Mouse (Mus musculus) neural tube, embryonic 13.5 days (tissue): ENCODE results near the gene Slc12a7. TPM values are rescaled to one million over a fixed set of nuclear protein-coding genes. Genes with fewer than 3 reads are reported as not detected.

Source experiments
- ATAC-seq: fragments of 200-750 bp; cut with Nextera tagmentation; 2 replicates; pipeline ENCODE4 v1.8.0; 2017; ENCODE audit warnings: low read depth, mild to moderate bottlenecking, moderate TSS enrichment, moderate library complexity
- H3K27ac ChIP-seq: fragments of 300-500 bp; sonication (generic); replicated peaks from 2 replicates; pipeline ENCODE4 v1.5.1; 2015; ENCODE audit warnings: moderate library complexity, mild to moderate bottlenecking, inconsistent platforms
- H3K27me3 ChIP-seq: fragments of 300-500 bp; sonication (generic); 2 replicates; pipeline ENCODE4 v1.6.1; 2015; ENCODE audit warnings: mild to moderate bottlenecking, inconsistent platforms
- H3K36me3 ChIP-seq: fragments of 300-500 bp; sonication (generic); 2 replicates; pipeline ENCODE4 v1.6.1; 2015; ENCODE audit warnings: mild to moderate bottlenecking, inconsistent platforms
- H3K4me1 ChIP-seq: fragments of 300-500 bp; sonication (generic); replicated peaks from 2 replicates; pipeline ENCODE4 v1.6.1; 2015; ENCODE audit warnings: inconsistent platforms
- H3K4me2 ChIP-seq: fragments of 300-500 bp; sonication (generic); 2 replicates; pipeline ENCODE4 v1.6.1; 2015; ENCODE audit warnings: inconsistent platforms, mild to moderate bottlenecking, moderate library complexity
- H3K4me3 ChIP-seq: fragments of 300-500 bp; sonication (generic); 2 replicates; pipeline ENCODE4 v1.5.1; 2015; ENCODE audit warnings: mild to moderate bottlenecking, inconsistent platforms
- H3K9ac ChIP-seq: fragments of 300-500 bp; sonication (generic); 2 replicates; pipeline ENCODE4 v1.6.1; 2015; ENCODE audit warnings: moderate library complexity, mild to moderate bottlenecking, inconsistent platforms
- H3K9me3 ChIP-seq: fragments of 300-500 bp; sonication (generic); 2 replicates; pipeline ENCODE4 v1.6.1; 2016; ENCODE audit warnings: inconsistent platforms
- WGBS: fragments of 180-500 bp; shearing (Covaris S2); methylation state at CpG from one replicate; pipeline ENCODE4 v1.1.7; 2015; 5-methylcytosine and 5-hydroxymethylcytosine counted together
- polyA plus RNA-seq: library from polyadenylated mRNA; unstranded; fragments of >200 nt; fragmentation: Nextera tagmentation; extraction: Ambion mirVana; gene quantifications from 2 replicates; pipeline ENCODE4 v1.2.1, GENCODE M21; 2015

The Slc12a7 gene
- polyA plus RNA-seq, 1 experiment from 2014 or later, result 13.6 TPM

- 92% methylated on average over 8 of the region's 8 CpGs for WGBS
- H3K27me3 ChIP-seq, result no peaks in the 10 kb centered on the region
- H3K4me3 ChIP-seq, result no peak overlapping the region
- no peaks in the 10 kb centered on the region for H3K36me3 ChIP-seq
- no peak overlapping the region for H3K9ac ChIP-seq
- H3K4me1 ChIP-seq, result peaks cover 63% of the 10 kb centered on the region
- no peak overlapping the region for H3K27ac ChIP-seq
- no peaks in the 10 kb centered on the region for H3K9me3 ChIP-seq
- ATAC-seq, result no peak
- H3K4me2 ChIP-seq, result no peak overlapping the region
These were observed 34.3 kb downstream of the Slc12a7 start for GRCm38 (mm10) chr13:73767224-73767623.

DNA sequence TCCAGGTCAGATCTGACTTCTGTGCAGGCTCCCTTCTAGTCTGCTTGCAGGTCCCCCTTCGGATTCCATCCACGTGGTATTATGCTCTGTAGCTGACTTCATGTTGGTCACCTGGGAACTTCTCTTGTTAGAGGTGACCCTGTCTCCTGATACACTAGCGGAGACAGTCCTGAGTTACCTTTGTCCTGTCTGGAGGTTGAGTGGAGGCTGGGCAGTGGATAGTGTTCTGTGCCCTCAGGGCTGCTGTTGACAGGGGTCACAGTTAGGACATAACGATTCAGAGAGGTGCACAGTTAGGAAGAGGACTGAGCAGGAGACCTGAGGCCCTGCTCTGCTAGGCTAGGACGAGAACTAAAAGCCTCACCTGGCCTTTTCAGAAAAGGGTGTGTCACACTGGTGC lies 34.9 kb downstream of the Slc12a7 start:
- Histone ChIP-seq H3K27ac (no peak overlapping the region), H3K27me3 (no peaks in the 10 kb centered on the region), H3K4me2 (no peak overlapping the region), H3K9ac (no peak overlapping the region), H3K9me3 (no peaks in the 10 kb centered on the region), H3K4me3 (no peak overlapping the region), H3K36me3 (no peaks in the 10 kb centered on the region), H3K4me1 (peaks cover 69% of the 10 kb centered on the region)
- ATAC-seq, result no peak
- 90% methylated on average over 5 of the region's 5 CpGs for WGBS

DNA sequence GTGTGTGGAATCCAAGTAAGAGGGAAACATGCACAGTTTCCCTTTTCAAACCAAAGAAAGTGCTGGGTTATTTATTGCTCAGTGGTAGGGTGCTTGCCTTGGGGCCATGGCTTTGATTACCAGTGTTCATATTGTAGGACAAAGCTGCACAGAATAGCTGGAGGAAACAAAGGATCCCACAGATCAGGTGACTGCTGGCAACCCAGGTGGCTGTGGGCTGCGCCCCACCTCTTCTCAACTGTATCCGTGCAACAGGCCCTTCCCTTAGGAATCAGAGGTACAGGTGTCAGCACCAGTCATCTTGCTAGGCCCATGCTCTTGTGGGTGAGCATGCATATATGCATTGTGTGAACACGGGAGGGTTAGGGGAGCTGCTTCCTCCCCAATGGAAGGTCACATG lies 35.4 kb downstream of the Slc12a7 start:
- no peak overlapping the region for H3K4me3 ChIP-seq
- WGBS, result 79% methylated on average over 3 of the region's 3 CpGs
- no peaks in the 10 kb centered on the region for H3K36me3 ChIP-seq
- H3K27ac ChIP-seq, result no peak overlapping the region
- no peaks in the 10 kb centered on the region for H3K27me3 ChIP-seq
- no peak overlapping the region for H3K9ac ChIP-seq
- no peak for ATAC-seq
- peaks cover 74% of the 10 kb centered on the region for H3K4me1 ChIP-seq
- no peak overlapping the region for H3K4me2 ChIP-seq
- H3K9me3 ChIP-seq, result no peaks in the 10 kb centered on the region

GRCm38 (mm10) chr13:73769916-73770682 lies 37.2 kb downstream of the Slc12a7 start:
- H3K4me2 ChIP-seq, result no peak overlapping the region
- 45% methylated on average over 4 of the region's 4 CpGs for WGBS
- peaks cover 68% of the 10 kb centered on the region for H3K4me1 ChIP-seq

GRCm38 (mm10) chr13:73771131-73771530 lies 38.2 kb downstream of the Slc12a7 start:
- no peak overlapping the region for H3K9ac ChIP-seq
- H3K4me1 ChIP-seq, result peaks cover 59% of the 10 kb centered on the region
- H3K36me3 ChIP-seq, result no peaks in the 10 kb centered on the region
- no peaks in the 10 kb centered on the region for H3K9me3 ChIP-seq
- H3K27ac ChIP-seq, result no peak overlapping the region
- no peak overlapping the region for H3K4me2 ChIP-seq
- no peak overlapping the region for H3K4me3 ChIP-seq
- no peaks in the 10 kb centered on the region for H3K27me3 ChIP-seq
- no peak for ATAC-seq
- WGBS, result 41% methylated on average over 3 of the region's 3 CpGs

More at GRCm38 (mm10) chr13:73769916-73770682, 37.2 kb downstream of the Slc12a7 start:
- Histone ChIP-seq H3K27ac (no peak overlapping the region), H3K4me3 (no peak overlapping the region), H3K27me3 (no peaks in the 10 kb centered on the region), H3K9me3 (no peaks in the 10 kb centered on the region), H3K36me3 (no peaks in the 10 kb centered on the region), H3K9ac (no peak overlapping the region)
- no peak for ATAC-seq

- no peaks in the 10 kb centered on the region for H3K36me3 ChIP-seq
- peaks cover 47% of the 10 kb centered on the region for H3K4me1 ChIP-seq
- H3K27me3 ChIP-seq, result no peaks in the 10 kb centered on the region
- H3K27ac ChIP-seq, result no peak overlapping the region
- 59% methylated on average over 2 of the region's 2 CpGs for WGBS
- no peak for ATAC-seq
- no peaks in the 10 kb centered on the region for H3K9me3 ChIP-seq
- H3K4me2 ChIP-seq, result no peak overlapping the region
- H3K9ac ChIP-seq, result no peak overlapping the region
- no peak overlapping the region for H3K4me3 ChIP-seq
These were observed 39.8 kb downstream of the Slc12a7 start for GRCm38 (mm10) chr13:73772655-73773054.

- WGBS, result 69% methylated on average over 4 of the region's 4 CpGs
- peak overlapping the region; percentile 54; the same call in 1 of the 2 replicates for H3K27ac ChIP-seq
- no peak for ATAC-seq
These were observed 40.8 kb downstream of the Slc12a7 start for GRCm38 (mm10) chr13:73773519-73774205.

DNA sequence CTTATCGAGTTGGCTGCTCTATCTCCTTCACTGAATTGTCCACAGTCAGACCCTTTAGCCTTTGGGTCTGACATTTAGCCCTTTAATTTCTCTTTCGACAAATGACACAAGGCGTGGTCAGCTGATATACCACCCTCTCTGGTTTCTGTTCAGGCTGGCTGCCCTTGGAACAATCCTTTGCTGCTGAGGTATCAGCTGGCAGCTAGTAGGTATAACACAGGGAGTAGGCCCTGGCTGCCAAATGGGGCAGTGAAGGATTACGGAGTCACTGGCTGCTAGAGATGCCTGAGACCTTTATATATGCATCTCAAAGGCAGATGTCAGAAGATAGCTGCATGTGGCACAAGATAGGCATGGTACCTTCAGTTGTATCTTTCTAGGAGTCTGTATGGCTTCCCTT lies 42.9 kb downstream of the Slc12a7 start:
- no peaks in the 10 kb centered on the region for H3K27me3 ChIP-seq
- no peak overlapping the region for H3K4me2 ChIP-seq
- 87% methylated on average over 4 of the region's 4 CpGs for WGBS
- no peaks in the 10 kb centered on the region for H3K9me3 ChIP-seq
- no peaks in the 10 kb centered on the region for H3K36me3 ChIP-seq
- no peak overlapping the region for H3K27ac ChIP-seq
- no peak overlapping the region for H3K4me3 ChIP-seq
- H3K4me1 ChIP-seq, result peaks cover 35% of the 10 kb centered on the region
- no peak for ATAC-seq
- no peak overlapping the region for H3K9ac ChIP-seq

More at GRCm38 (mm10) chr13:73773519-73774205, 40.8 kb downstream of the Slc12a7 start:
- Histone ChIP-seq H3K4me3 (no peak overlapping the region), H3K9ac (no peak overlapping the region), H3K27me3 (no peaks in the 10 kb centered on the region), H3K4me2 (no peak overlapping the region), H3K4me1 (peaks cover 38% of the 10 kb centered on the region), H3K9me3 (no peaks in the 10 kb centered on the region), H3K36me3 (no peaks in the 10 kb centered on the region)

DNA sequence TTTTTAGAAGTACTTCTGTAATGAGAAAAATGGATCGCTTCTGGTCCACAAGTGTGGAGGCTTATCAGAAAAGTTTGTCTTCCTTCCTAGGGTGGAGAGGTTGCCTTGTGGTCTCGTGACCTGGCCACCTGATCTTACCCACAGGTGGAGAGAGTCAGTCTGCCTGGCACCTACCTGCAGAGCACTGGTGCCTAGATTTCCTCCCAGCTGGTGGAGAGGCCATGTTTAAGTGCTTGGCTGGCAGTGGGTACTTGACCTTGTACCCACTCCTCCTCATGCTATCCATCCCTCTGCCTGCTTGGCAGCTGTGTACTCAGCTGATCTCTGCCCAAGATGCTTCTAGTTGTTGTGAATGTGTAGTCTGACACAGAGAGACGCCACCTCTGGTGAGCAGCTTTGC lies 44.7 kb downstream of the Slc12a7 start:
- no peaks in the 10 kb centered on the region for H3K36me3 ChIP-seq
- no peak for ATAC-seq
- H3K9ac ChIP-seq, result no peak overlapping the region
- H3K4me3 ChIP-seq, result no peak overlapping the region
- no peaks in the 10 kb centered on the region for H3K27me3 ChIP-seq
- no peak overlapping the region for H3K27ac ChIP-seq
- WGBS, result 87% methylated on average over 3 of the region's 3 CpGs
- no peaks in the 10 kb centered on the region for H3K9me3 ChIP-seq
- H3K4me2 ChIP-seq, result no peak overlapping the region
- H3K4me1 ChIP-seq, result peaks cover 20% of the 10 kb centered on the region

DNA sequence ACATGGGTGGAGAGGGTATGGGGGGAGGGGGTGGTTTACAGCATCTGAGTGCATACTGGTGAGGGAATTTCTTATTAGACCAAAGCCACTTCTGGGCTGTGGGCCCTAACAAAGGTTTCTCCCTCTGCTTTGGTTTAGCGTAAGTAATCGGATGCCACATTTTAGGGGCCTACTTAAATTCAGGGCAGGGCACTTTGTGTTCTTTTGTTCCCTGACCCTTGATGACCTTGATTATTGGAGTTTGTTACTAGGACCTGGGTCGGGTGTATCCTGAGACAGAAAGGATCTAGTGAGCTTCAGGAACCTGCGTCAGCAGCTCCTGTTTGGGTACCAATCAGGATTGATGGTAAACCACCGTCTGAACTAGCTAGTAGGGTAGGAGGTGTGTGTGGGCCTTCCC lies 49.6 kb downstream of the Slc12a7 start:
- 25% methylated on average over 5 of the region's 5 CpGs for WGBS

GRCm38 (mm10) chr13:73792176-73792575 lies 59.3 kb downstream of the Slc12a7 start:
- no peaks in the 10 kb centered on the region for H3K27me3 ChIP-seq
- H3K36me3 ChIP-seq, result peaks cover 77% of the 10 kb centered on the region
- no peak overlapping the region for H3K4me3 ChIP-seq
- H3K27ac ChIP-seq, result no peak overlapping the region
- no peaks in the 10 kb centered on the region for H3K4me1 ChIP-seq
- H3K4me2 ChIP-seq, result no peak overlapping the region
- no peak for ATAC-seq
- no peak overlapping the region for H3K9ac ChIP-seq
- H3K9me3 ChIP-seq, result no peaks in the 10 kb centered on the region
- WGBS, result 91% methylated on average over 4 of the region's 4 CpGs

More for the DNA sequence above, 49.6 kb downstream of the Slc12a7 start:
- Histone ChIP-seq H3K27ac (no peak overlapping the region), H3K9me3 (no peaks in the 10 kb centered on the region), H3K9ac (no peak overlapping the region), H3K4me2 (no peak overlapping the region), H3K4me3 (no peak overlapping the region), H3K4me1 (0 out of 2 replicates have a peak, but pooled peaks cover 3% of the 10 kb centered on the region), H3K27me3 (no peaks in the 10 kb centered on the region), H3K36me3 (peaks cover 20% of the 10 kb centered on the region)
- ATAC-seq, result no peak

DNA sequence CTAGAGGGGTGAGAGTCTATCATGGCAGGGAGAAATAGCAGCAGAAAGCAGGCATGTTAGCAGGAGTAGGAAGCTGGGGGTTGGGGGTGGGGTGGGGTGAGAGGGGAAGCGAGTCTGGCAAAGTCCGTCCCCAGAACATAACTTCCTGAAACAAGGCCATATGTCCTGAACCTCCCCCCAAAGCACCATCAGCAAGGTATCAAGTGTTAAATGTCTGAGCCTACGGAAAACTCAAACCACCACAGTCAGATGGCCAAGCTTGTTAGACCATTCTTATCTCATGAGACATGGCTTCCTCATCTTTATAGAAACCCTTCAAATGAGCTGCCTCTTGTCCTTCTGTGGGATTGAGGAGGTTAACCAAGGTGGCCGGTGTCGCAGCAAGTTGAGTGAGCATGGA lies 60.3 kb downstream of the Slc12a7 start:
- Histone ChIP-seq H3K36me3 (peaks cover 87% of the 10 kb centered on the region), H3K27me3 (no peaks in the 10 kb centered on the region)

More for the DNA sequence above, 60.3 kb downstream of the Slc12a7 start:
- no peak overlapping the region for H3K9ac ChIP-seq
- ATAC-seq, result no peak
- no peaks in the 10 kb centered on the region for H3K9me3 ChIP-seq
- 91% methylated on average over 5 of the region's 5 CpGs for WGBS
- no peaks in the 10 kb centered on the region for H3K4me1 ChIP-seq
- H3K4me3 ChIP-seq, result no peak overlapping the region
- no peak overlapping the region for H3K27ac ChIP-seq
- H3K4me2 ChIP-seq, result no peak overlapping the region
